Mouse (Mus musculus): ENCODE data around the gene Slc26a5. TPM values are rescaled to one million over a fixed set of nuclear protein-coding genes. Genes with fewer than 3 reads are reported as not detected.
A peak's percentile ranks its signal among the peaks of the same experiment; 100 is the strongest.

Slc26a5 gene
- total and polyA plus RNA-seq, 3 experiments = not detected

GRCm38 (mm10) chr5:21786258-21787185 lies 78.9 kb downstream of the Slc26a5 start (continued):
- TF ChIP-seq MAX (IDR thresholded peaks at IDR 0.05; ENCODE audit: low read length) (peak; percentile 91), UBTF (IDR thresholded peaks at IDR 0.05; ENCODE audit: borderline replicate concordance, insufficient read depth, low read depth, low read length) (peak; percentile 93; the same call in 1 of the 2 replicates), USF1 (IDR thresholded peaks at IDR 0.05; ENCODE audit: low read depth, low read length) (no peak), BHLHE40 (IDR thresholded peaks at IDR 0.05; ENCODE audit: borderline replicate concordance, low read depth, low read length) (no peak), SMC3 (IDR thresholded peaks at IDR 0.05; ENCODE audit: low read depth, low read length) (no peak), GABPA (IDR thresholded peaks at IDR 0.05; ENCODE audit: low read depth, low read length) (no peak), CHD1 (IDR thresholded peaks at IDR 0.05; ENCODE audit: low read depth, low read length) (peak; percentile 98), ETS1 (IDR thresholded peaks at IDR 0.05; ENCODE audit: low read depth, low read length) (no peak; the same call in 1 of the 2 replicates), POLR2A (IDR thresholded peaks at IDR 0.05; ENCODE audit: control insufficient read depth in 1 of 2, insufficient read depth in 1 of 2, low read depth in 1 of 2, low read length in 2 of 2, poor library complexity in 1 of 2) (peak; percentile 81 to 94), NRF1 (IDR thresholded peaks at IDR 0.05; ENCODE audit: insufficient read depth, low read depth, low read length, poor library complexity, severe bottlenecking) (no peak), ZC3H11A (IDR thresholded peaks at IDR 0.05; ENCODE audit: low read depth, low read length) (no peak), GATA1 (IDR thresholded peaks at IDR 0.05; ENCODE audit: low read depth, low read length) (0 out of 2 replicates have a peak, but pooled peaks have one; percentile 2), ELF1 (IDR thresholded peaks at IDR 0.05; ENCODE audit: low read depth, low read length) (peak; percentile 93), ZKSCAN1 (IDR thresholded peaks at IDR 0.05; ENCODE audit: low read depth, low read length) (no peak), JUND (IDR thresholded peaks at IDR 0.05; ENCODE audit: low read depth, low read length) (no peak), KAT2A (conservative IDR thresholded peaks at IDR 0.05; ENCODE audit: low read depth, low read length) (no peak; the same call in 1 of the 2 replicates), ZMIZ1 (IDR thresholded peaks at IDR 0.05; ENCODE audit: low read depth, low read length) (0 out of 2 replicates have a peak, but pooled peaks have one; percentile 35)

GRCm38 (mm10) chr5:21785776-21786175 lies 79.6 kb downstream of the Slc26a5 start:
- Histone ChIP-seq H3K9me3 (replicated peaks; ENCODE audit: insufficient read depth, low read length) (no peaks in the 10 kb centered on the region), H3K4me1 (ENCODE audit: control insufficient read depth in 1 of 2, insufficient read depth in 2 of 2, low read length in 2 of 2) (peaks cover 7 to 26% of the 10 kb centered on the region in 2 experiments), H3K79me2 (ENCODE audit: control insufficient read depth, insufficient read depth, low read length, poor library complexity) (peaks cover 69% of the 10 kb centered on the region), H3K27ac (ENCODE audit: control insufficient read depth, low read depth, low read length) (peak overlapping the region; percentile 94), H3K27me3 (ENCODE audit: control insufficient read depth in 1 of 2, insufficient read depth in 2 of 2, low read length in 2 of 2) (no peaks in the 10 kb centered on the region), H3K4me3 (ENCODE audit: control insufficient read depth in 1 of 2, insufficient read depth in 1 of 2, low read depth in 2 of 2, low read length in 2 of 2) (peak overlapping the region; percentile 83 to 95), H3K9ac (ENCODE audit: control insufficient read depth, low read depth, low read length, poor library complexity, severe bottlenecking) (peak overlapping the region; percentile 91), H3K36me3 (ENCODE audit: control insufficient read depth in 1 of 2, insufficient read depth in 2 of 2, low read length in 2 of 2) (peaks cover 3 to 41% of the 10 kb centered on the region in 2 experiments)
- TF ChIP-seq CHD1 (IDR thresholded peaks at IDR 0.05; ENCODE audit: low read depth, low read length) = peak; percentile 69; the same call in 1 of the 2 replicates
- no peak for TF ChIP-seq MAX (IDR thresholded peaks at IDR 0.05; ENCODE audit: low read length)
- TF ChIP-seq ZNF384 (IDR thresholded peaks at IDR 0.05; ENCODE audit: low read depth, low read length) = peak; percentile 82
- 0 out of 2 replicates have a peak, but pooled peaks have one; percentile 19 for TF ChIP-seq TBP (IDR thresholded peaks at IDR 0.05; ENCODE audit: low read depth, low read length)
- TF ChIP-seq ZKSCAN1 (IDR thresholded peaks at IDR 0.05; ENCODE audit: low read depth, low read length) = no peak
- DNase-seq (ENCODE audit: low read depth, low spot score) = peak; percentile 74

All from MEL (cell line).